Mouse (Mus musculus) layer of hippocampus, adult 18-20 months (tissue): Measurements from ENCODE around the gene Hdgfl3. TPM values are rescaled to one million over a fixed set of nuclear protein-coding genes. Genes with fewer than 3 reads are reported as not detected.

Experiments
- total RNA-seq, 2 experiments: library from RNA; stranded (reverse); gene quantifications; 2 replicates each; pipeline ENCODE4 v1.2.3; 2021

The Hdgfl3 gene
- total RNA-seq, 2 experiments from 2014 or later, result 61.4 to 62.0 TPM

Other genes starting within 250 kb of the Hdgfl3 start
- gene Homer2, start 226.9 kb downstream of the Hdgfl3 start, total RNA-seq, result 10 to 100 TPM; 85.9 to 96.4 TPM
- gene Ramac, start 171.5 kb downstream of the Hdgfl3 start, total RNA-seq, result 10 to 100 TPM; 79.6 to 87.6 TPM
- gene 3110040N11Rik, start 145.0 kb downstream of the Hdgfl3 start, total RNA-seq, result 10 to 100 TPM; 28.3 to 29.4 TPM
- 100 to 1,000 TPM; 105 to 109 TPM for gene Btbd1, start 105.0 kb downstream of the Hdgfl3 start, total RNA-seq
- not detected for gene Gm10160, start 78.7 kb downstream of the Hdgfl3 start, total RNA-seq
- 10 to 100 TPM; 10.2 to 14.3 TPM for gene Tm6sf1, start 75.5 kb downstream of the Hdgfl3 start, total RNA-seq
- gene Bnc1, start 57.8 kb upstream of the Hdgfl3 start, total RNA-seq, result under 1 TPM in 1 of 2 experiments, not detected in 1; 0.07 TPM
- 10 to 100 TPM; 45.5 to 48.8 TPM for gene Sh3gl3, start 239.4 kb upstream of the Hdgfl3 start, total RNA-seq